Mouse (Mus musculus) splenic B cell, adult 2 months (primary cell): ENCODE results near the gene Six4.

Experiments
- DNase-seq: peaks from one replicate; pipeline ENCODE4 v3.0.0-alpha.2; 2011; ENCODE audit warnings: low read depth, low spot score
- H3K27me3 ChIP-seq: 2 replicates; pipeline ENCODE4 v1.6.1; 2012; ENCODE audit warnings: mild to moderate bottlenecking, low read length, moderate library complexity, mixed read lengths; ENCODE audit not compliant: control insufficient read depth, poor library complexity, insufficient read depth, severe bottlenecking
- H3K36me3 ChIP-seq: 2 replicates; pipeline ENCODE4 v1.6.1; 2012; ENCODE audit warnings: mild to moderate bottlenecking, low read length, moderate library complexity, mixed read lengths; ENCODE audit not compliant: control insufficient read depth, poor library complexity, insufficient read depth, severe bottlenecking

Six4 gene

GRCm38 (mm10) chr12:73054576-73055185 is 58.6 kb downstream of the Six4 start:
- Histone ChIP-seq H3K27me3 (peaks cover 3% of the 10 kb centered on the region; the same call in 1 of the 2 replicates), H3K36me3 (no peaks in the 10 kb centered on the region)
- DNase-seq: no peak

- Histone ChIP-seq H3K36me3 (no peaks in the 10 kb centered on the region), H3K27me3 (peaks cover 3% of the 10 kb centered on the region)
- peak; percentile 29 for DNase-seq
These were observed 59.5 kb downstream of the Six4 start, which contains the start of gene Six1 for GRCm38 (mm10) chr12:73053668-73054241. Six1 (minus strand) TSS chr12:73053887.

GRCm38 (mm10) chr12:73052651-73053591 is 60.3 kb downstream of the Six4 start:
- Histone ChIP-seq H3K36me3 (no peaks in the 10 kb centered on the region), H3K27me3 (peaks cover 3% of the 10 kb centered on the region)
- no peak for DNase-seq

- no peak for DNase-seq
- H3K36me3 ChIP-seq: no peaks in the 10 kb centered on the region
These were observed 61.1 kb downstream of the Six4 start for GRCm38 (mm10) chr12:73052036-73052650.

GRCm38 (mm10) chr12:73050811-73051580 is 62.3 kb downstream of the Six4 start:
- Histone ChIP-seq H3K27me3 (peaks cover 5% of the 10 kb centered on the region), H3K36me3 (no peaks in the 10 kb centered on the region)
- no peak for DNase-seq

More at GRCm38 (mm10) chr12:73052036-73052650, 61.1 kb downstream of the Six4 start:
- H3K27me3 ChIP-seq: peaks cover 3% of the 10 kb centered on the region

GRCm38 (mm10) chr12:73050305-73050704 is 63.0 kb downstream of the Six4 start:
- H3K36me3 ChIP-seq: no peaks in the 10 kb centered on the region
- DNase-seq: no peak
- peaks cover 5% of the 10 kb centered on the region for H3K27me3 ChIP-seq
